Mouse (Mus musculus): ENCODE results near the gene Tstd2.

DNA sequence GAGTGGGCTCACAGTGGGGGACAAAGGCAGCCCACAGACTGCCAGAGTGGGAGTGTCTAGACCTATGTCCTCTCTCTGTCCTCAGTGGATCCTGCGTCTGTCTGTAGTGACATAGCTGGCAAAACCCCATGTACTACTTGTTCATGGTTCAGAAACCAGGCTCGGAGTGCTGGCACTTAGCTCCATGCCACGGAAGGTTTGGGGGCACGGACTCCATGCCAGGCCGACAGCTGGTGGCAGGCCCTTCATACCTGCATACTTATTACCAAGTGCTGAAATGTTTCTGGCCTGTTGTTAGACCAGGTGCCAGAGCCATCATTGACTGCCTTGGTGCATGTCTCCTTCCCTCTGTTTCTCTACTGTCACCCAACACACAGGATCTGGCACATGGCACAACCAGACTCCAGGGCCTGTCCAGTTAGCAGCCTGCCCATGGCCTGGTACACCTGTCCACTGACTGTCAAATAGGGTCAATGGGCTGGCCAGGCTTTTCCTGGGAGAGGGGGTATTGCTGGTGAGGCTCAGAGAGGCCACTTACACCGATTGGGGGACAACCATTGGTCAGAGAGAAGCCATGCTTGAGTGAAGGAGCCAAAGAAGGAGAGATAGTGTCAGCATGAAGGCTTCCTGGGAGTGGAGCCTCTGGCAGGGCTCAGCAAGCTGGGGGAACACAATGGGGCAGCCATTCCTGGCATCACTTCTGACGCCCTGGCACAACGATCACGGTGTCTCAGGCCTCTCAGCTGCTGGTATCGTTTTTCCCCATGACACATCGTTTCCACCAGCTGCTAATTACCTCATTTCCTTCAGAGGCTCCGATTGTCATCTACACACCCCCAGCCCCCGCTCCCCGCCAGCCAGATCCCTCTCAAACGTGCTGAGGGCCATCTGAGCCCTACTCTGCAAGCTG lies 43.3 kb downstream of the Tstd2 start:
- TF ChIP-seq CTCF (IDR thresholded peaks at IDR 0.05) (no peak), EP300 (IDR thresholded peaks at IDR 0.05) (no peak)

Data from lung, postnatal 0 days (tissue).